Mouse (Mus musculus) adrenal gland, adult 10 weeks (tissue): ENCODE data around the gene Ppfibp1. TPM values are rescaled to one million over a fixed set of nuclear protein-coding genes. Genes with fewer than 3 reads are reported as not detected.

Experiments used
- polyA plus RNA-seq: library from polyadenylated mRNA; stranded (reverse); fragments of 350-450 nt; fragmentation: Illumina TruSeq; extraction: RNeasy Lipid Tissue Mini Kit (QIAGEN cat#74804); gene quantifications from one replicate; pipeline ENCODE4 v1.2.3, GENCODE M21; 2014; ENCODE audit warnings: low read depth, low replicate concordance

Gene Ppfibp1
- polyA plus RNA-seq: 87.5 TPM

GRCm38 (mm10) chr6:146887958-146888659 is at the start of gene Ppfibp1:
TSS of gene Ppfibp1 (plus strand) at chr6:146888487.

DNA sequence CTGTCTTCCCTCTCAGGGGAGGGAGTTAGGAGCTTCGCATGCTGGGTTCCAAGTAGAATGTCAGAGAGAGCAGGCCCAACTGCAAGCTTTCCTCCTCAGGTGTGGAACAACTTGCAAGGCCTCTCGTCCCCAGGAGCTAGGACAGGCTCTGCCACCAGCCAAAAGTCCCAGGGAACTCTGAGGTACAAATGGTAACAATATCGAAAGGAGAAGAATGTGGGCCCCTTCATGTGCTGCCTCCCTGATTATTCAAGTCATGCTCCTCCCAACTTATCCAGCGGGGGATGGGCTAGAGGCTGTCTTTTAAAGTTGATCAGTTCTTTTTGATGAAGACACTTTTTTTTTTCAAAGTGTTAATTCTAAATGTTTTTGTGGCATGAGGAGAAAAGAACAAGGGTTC is 38.2 kb upstream of the Ppfibp1 start, which contains the start of gene Smco2:
TSS of gene Smco2 (plus strand) at position 55 of the 400 bp plus-strand sequence.

GRCm38 (mm10) chr6:146954258-146954657 is 66.0 kb downstream of the Ppfibp1 start, which contains the start of gene 1700034J05Rik:
TSS of gene 1700034J05Rik (minus strand) at chr6:146954422.

GRCm38 (mm10) chr6:147032303-147032925 is 144.1 kb downstream of the Ppfibp1 start, which contains the start of gene Rep15:
TSS of gene Rep15 (plus strand) at chr6:147032584.

GRCm38 (mm10) chr6:147042291-147043290 is 154.3 kb downstream of the Ppfibp1 start, which contains the start of gene Mrps35:
TSS of gene Mrps35 (plus strand) at chr6:147042764.

Other genes with a start within 250 kb of the Ppfibp1 start
- 330 TPM for gene Med21, start 245.9 kb upstream of the Ppfibp1 start, polyA plus RNA-seq
- gene Tm7sf3, start 245.7 kb upstream of the Ppfibp1 start, polyA plus RNA-seq: 58.6 TPM
- 29.2 TPM for gene Stk38l, start 163.5 kb upstream of the Ppfibp1 start, polyA plus RNA-seq
- gene Arntl2, start 92.4 kb upstream of the Ppfibp1 start, polyA plus RNA-seq: 5.7 TPM
- not detected for gene Smco2, start 38.4 kb upstream of the Ppfibp1 start, polyA plus RNA-seq
- gene 1700034J05Rik, start 65.9 kb downstream of the Ppfibp1 start, polyA plus RNA-seq: not detected
- 1.0 TPM for gene Rep15, start 144.1 kb downstream of the Ppfibp1 start, polyA plus RNA-seq
- gene Mrps35, start 154.3 kb downstream of the Ppfibp1 start, polyA plus RNA-seq: 18.7 TPM
- gene Mansc4, start 198.5 kb downstream of the Ppfibp1 start, polyA plus RNA-seq: not detected
- gene Klhl42, start 202.9 kb downstream of the Ppfibp1 start, polyA plus RNA-seq: 36.5 TPM